Mouse (Mus musculus) stomach, embryonic 16.5 days (tissue): ENCODE measurements at regions not wholly inside any gene's neighbourhood (a gene's known extent, or its start where the extent isn't known, plus 50 kb on each side); places are given as distances from the start of the nearest gene placed in this dataset. TPM values are rescaled to one million over a fixed set of nuclear protein-coding genes. Genes with fewer than 3 reads are reported as not detected.
A peak's percentile ranks its signal among the peaks of the same experiment; 100 is the strongest.

Source experiments
- ATAC-seq: fragments of 200-750 bp; cut with Nextera tagmentation; 2 replicates; pipeline ENCODE4 v1.8.0; 2017; ENCODE audit warnings: moderate number of reproducible peaks, moderate TSS enrichment; ENCODE audit not compliant: insufficient read depth, low FRiP score
- H3K27ac ChIP-seq: fragments of 300-500 bp; sonication (generic); 2 replicates; pipeline ENCODE4 v1.5.1; 2014; ENCODE audit warnings: low read length
- H3K27me3 ChIP-seq: fragments of 300-500 bp; sonication (generic); 2 replicates; pipeline ENCODE4 v1.6.1; 2014; ENCODE audit warnings: low read length, control low read depth, mixed read lengths; ENCODE audit not compliant: control insufficient read depth, insufficient read depth
- H3K36me3 ChIP-seq: fragments of 300-500 bp; sonication (generic); 2 replicates; pipeline ENCODE4 v1.6.1; 2014; ENCODE audit warnings: low read length; ENCODE audit not compliant: control insufficient read depth, insufficient read depth
- H3K4me1 ChIP-seq: fragments of 300-500 bp; sonication (generic); 2 replicates; pipeline ENCODE4 v1.6.1; 2014; ENCODE audit warnings: low read length, control low read depth, mixed read lengths; ENCODE audit not compliant: control insufficient read depth, insufficient read depth
- H3K4me2 ChIP-seq: fragments of 300-500 bp; sonication (generic); 2 replicates; pipeline ENCODE4 v1.6.1; 2014; ENCODE audit warnings: low read depth, low read length, mixed read lengths
- H3K4me3 ChIP-seq: fragments of 300-500 bp; sonication (generic); replicated peaks from 2 replicates; pipeline ENCODE4 v1.5.1; 2014; ENCODE audit warnings: mild to moderate bottlenecking, low read length
- H3K9ac ChIP-seq: fragments of 300-500 bp; sonication (generic); 2 replicates; pipeline ENCODE4 v1.6.1; 2014; ENCODE audit warnings: low read length
- H3K9me3 ChIP-seq: fragments of 300-500 bp; sonication (generic); replicated peaks from 2 replicates; pipeline ENCODE4 v1.6.1; 2016; ENCODE audit warnings: low read length, control low read depth; ENCODE audit not compliant: control insufficient read depth
- WGBS: fragments of 180-500 bp; shearing (Covaris S2); extraction: QIAGEN DNeasy Blood & Tissue Kit; methylation state at CpG from one replicate; pipeline ENCODE4 v1.1.7; 2014; 5-methylcytosine and 5-hydroxymethylcytosine counted together
- microRNA-seq: library from miRNA; unstranded; fragments of <30 nt; microRNA quantifications from one replicate; pipeline ENCODE4, GENCODE M21; 2016

- H3K27ac ChIP-seq: no peak overlapping the region
- no peaks in the 10 kb centered on the region for H3K9me3 ChIP-seq
- no peaks in the 10 kb centered on the region for H3K4me1 ChIP-seq
- H3K27me3 ChIP-seq: no peaks in the 10 kb centered on the region
- ATAC-seq: peak; percentile 58; the same call in 1 of the 2 replicates
- H3K9ac ChIP-seq: no peak overlapping the region
- WGBS: 56% methylated on average over 7 of the region's 7 CpGs
- H3K36me3 ChIP-seq: no peaks in the 10 kb centered on the region
- H3K4me3 ChIP-seq: no peak overlapping the region
- H3K4me2 ChIP-seq: no peak overlapping the region
Measured at GRCm38 (mm10) chr10:46373715-46374475, 796.3 kb downstream of the Hace1 start.

GRCm38 (mm10) chr10:46374646-46375045, 797.0 kb downstream of the Hace1 start:
- H3K27ac ChIP-seq: no peak overlapping the region
- H3K4me3 ChIP-seq: no peak overlapping the region
- ATAC-seq: no peak
- H3K27me3 ChIP-seq: no peaks in the 10 kb centered on the region
- WGBS: 68% methylated on average over 3 of the region's 3 CpGs
- no peaks in the 10 kb centered on the region for H3K4me1 ChIP-seq
- no peaks in the 10 kb centered on the region for H3K36me3 ChIP-seq
- no peak overlapping the region for H3K9ac ChIP-seq
- no peaks in the 10 kb centered on the region for H3K9me3 ChIP-seq
- no peak overlapping the region for H3K4me2 ChIP-seq

- Histone ChIP-seq H3K36me3 (no peaks in the 10 kb centered on the region), H3K4me2 (no peak overlapping the region), H3K4me1 (no peaks in the 10 kb centered on the region), H3K9ac (no peak overlapping the region), H3K4me3 (no peak overlapping the region), H3K9me3 (no peaks in the 10 kb centered on the region), H3K27me3 (no peaks in the 10 kb centered on the region), H3K27ac (no peak overlapping the region)
- ATAC-seq: no peak
- 82% methylated on average over 4 of the region's 4 CpGs for WGBS
Measured at GRCm38 (mm10) chr10:46397089-46397488, 819.5 kb downstream of the Hace1 start.

GRCm38 (mm10) chr10:46403883-46404282, 826.3 kb downstream of the Hace1 start:
- ATAC-seq: no peak
- no peak overlapping the region for H3K4me2 ChIP-seq
- no peaks in the 10 kb centered on the region for H3K27me3 ChIP-seq
- WGBS: 87% methylated on average over 2 of the region's 2 CpGs
- no peaks in the 10 kb centered on the region for H3K36me3 ChIP-seq
- no peak overlapping the region for H3K27ac ChIP-seq
- H3K4me3 ChIP-seq: no peak overlapping the region
- H3K4me1 ChIP-seq: no peaks in the 10 kb centered on the region
- no peak overlapping the region for H3K9ac ChIP-seq
- no peaks in the 10 kb centered on the region for H3K9me3 ChIP-seq

Small RNA genes in the stretch of these regions (microRNA-seq; reads per million reads assigned to microRNA genes)
- gene Gm27410: not detected
